Mouse (Mus musculus): Measurements from ENCODE around the gene Emx2.
A peak's percentile ranks its signal among the peaks of the same experiment; 100 is the strongest.

Gene Emx2

GRCm38 (mm10) chr19:59457951-59458742 lies at the start of gene Emx2:
TSS of gene Emx2 (plus strand) at chr19:59458372.
- DNase-seq (ENCODE audit: low spot score), result peak; percentile 52

GRCm38 (mm10) chr19:59414128-59414527 lies 44.0 kb upstream of the Emx2 start:
- no peak for DNase-seq (ENCODE audit: low spot score)

GRCm38 (mm10) chr19:59418024-59418423 lies 40.1 kb upstream of the Emx2 start:
- peak; percentile 92 for DNase-seq (ENCODE audit: low spot score)

GRCm38 (mm10) chr19:59418671-59419070 lies 39.5 kb upstream of the Emx2 start:
- no peak for DNase-seq (ENCODE audit: low spot score)

- DNase-seq (ENCODE audit: low spot score), result no peak
Measured at GRCm38 (mm10) chr19:59422393-59422792, 35.8 kb upstream of the Emx2 start.

GRCm38 (mm10) chr19:59423685-59424084 lies 34.5 kb upstream of the Emx2 start:
- DNase-seq (ENCODE audit: low spot score), result no peak

GRCm38 (mm10) chr19:59424975-59425374 lies 33.2 kb upstream of the Emx2 start:
- no peak for DNase-seq (ENCODE audit: low spot score)

GRCm38 (mm10) chr19:59432286-59432685 lies 25.9 kb upstream of the Emx2 start:
- DNase-seq (ENCODE audit: low spot score), result no peak

- DNase-seq (ENCODE audit: low spot score), result no peak
Measured at GRCm38 (mm10) chr19:59450561-59451135, 7.5 kb upstream of the Emx2 start.

- DNase-seq (ENCODE audit: low spot score), result no peak
Measured at GRCm38 (mm10) chr19:59451441-59451951, 6.7 kb upstream of the Emx2 start.

GRCm38 (mm10) chr19:59452321-59452720 lies 5.9 kb upstream of the Emx2 start:
- no peak for DNase-seq (ENCODE audit: low spot score)

- no peak for DNase-seq (ENCODE audit: low spot score)
Measured at GRCm38 (mm10) chr19:59453591-59453990, 4.6 kb upstream of the Emx2 start.

- DNase-seq (ENCODE audit: low spot score), result peak; percentile 71
Measured at GRCm38 (mm10) chr19:59454196-59454595, 4.0 kb upstream of the Emx2 start.

GRCm38 (mm10) chr19:59455671-59456070 lies 2.5 kb upstream of the Emx2 start:
- DNase-seq (ENCODE audit: low spot score), result no peak

- DNase-seq (ENCODE audit: low spot score), result no peak
Measured at GRCm38 (mm10) chr19:59457011-59457945, 894 bp upstream of the Emx2 start.

- no peak for DNase-seq (ENCODE audit: low spot score)
Measured at GRCm38 (mm10) chr19:59458743-59459135, 567 bp downstream of the Emx2 start.

GRCm38 (mm10) chr19:59459158-59459781 lies 1.1 kb downstream of the Emx2 start:
- no peak for DNase-seq (ENCODE audit: low spot score)

GRCm38 (mm10) chr19:59459811-59460241 lies 1.7 kb downstream of the Emx2 start:
- no peak for DNase-seq (ENCODE audit: low spot score)

GRCm38 (mm10) chr19:59460328-59461115 lies 2.4 kb downstream of the Emx2 start:
- DNase-seq (ENCODE audit: low spot score), result no peak

GRCm38 (mm10) chr19:59461481-59462421 lies 3.6 kb downstream of the Emx2 start:
- no peak for DNase-seq (ENCODE audit: low spot score)

Measured in urinary bladder, postnatal 25 days (tissue).